Mouse (Mus musculus) midbrain, embryonic 10.5 days (tissue): ENCODE results near the gene Ccl25. TPM values are rescaled to one million over a fixed set of nuclear protein-coding genes. Genes with fewer than 3 reads are reported as not detected.

Source experiments
- DNase-seq: peaks from one replicate; pipeline ENCODE4 v3.0.0-alpha.2; 2017; ENCODE audit warnings: low spot score
- H3K27ac ChIP-seq: fragments of 300-500 bp; sonication (generic); replicated peaks from 2 replicates; pipeline ENCODE4 v1.5.1; 2016; ENCODE audit warnings: mild to moderate bottlenecking
- H3K27me3 ChIP-seq: fragments of 300-500 bp; sonication (generic); 2 replicates; pipeline ENCODE4 v1.6.1; 2016; ENCODE audit warnings: low read depth, mild to moderate bottlenecking; ENCODE audit not compliant: poor library complexity, severe bottlenecking
- H3K36me3 ChIP-seq: fragments of 300-500 bp; sonication (generic); 2 replicates; pipeline ENCODE4 v1.6.1; 2016; ENCODE audit warnings: mild to moderate bottlenecking, moderate library complexity
- H3K4me1 ChIP-seq: fragments of 300-500 bp; sonication (generic); 2 replicates; pipeline ENCODE4 v1.6.1; 2016
- H3K4me3 ChIP-seq: fragments of 300-500 bp; sonication (generic); 2 replicates; pipeline ENCODE4 v1.5.1; 2016; ENCODE audit warnings: mild to moderate bottlenecking, moderate library complexity
- H3K9me3 ChIP-seq: fragments of 300-500 bp; sonication (generic); replicated peaks from 2 replicates; pipeline ENCODE4 v1.6.1; 2016; ENCODE audit warnings: mild to moderate bottlenecking
- WGBS: fragments of 180-500 bp; shearing (Covaris S2); methylation state at CpG from one replicate; pipeline ENCODE4 v1.1.7; 2016; 5-methylcytosine and 5-hydroxymethylcytosine counted together
- polyA plus RNA-seq: library from polyadenylated mRNA; unstranded; fragments of >200 nt; fragmentation: Nextera tagmentation; extraction: Ambion mirVana; gene quantifications from 2 replicates; pipeline ENCODE4 v1.2.1, GENCODE M21; 2016

Gene Ccl25
- polyA plus RNA-seq, 1 experiment from 2014 or later: 23.2 TPM

DNA sequence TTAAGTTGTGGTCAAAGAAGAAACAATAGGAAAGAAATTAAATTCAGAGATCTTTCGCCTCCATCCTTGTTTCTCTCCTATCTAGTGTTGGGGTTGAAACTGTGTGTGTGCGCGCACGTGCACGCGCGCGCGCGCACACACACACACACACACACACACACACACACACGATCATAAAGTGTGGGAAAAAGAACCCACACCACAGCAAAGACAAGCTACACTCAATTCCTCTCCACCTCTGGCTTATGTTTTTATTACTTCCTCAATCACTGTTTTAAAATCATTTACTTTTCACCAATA lies 5.5 kb upstream of the Ccl25 start:
- no peak overlapping the region for H3K27ac ChIP-seq
- H3K36me3 ChIP-seq: peaks cover 57% of the 10 kb centered on the region
- H3K4me3 ChIP-seq: no peak overlapping the region
- peaks cover 19% of the 10 kb centered on the region for H3K4me1 ChIP-seq
- 98% methylated on average over 11 of the region's 11 CpGs for WGBS
- DNase-seq: no peak
- H3K9me3 ChIP-seq: no peaks in the 10 kb centered on the region
- H3K27me3 ChIP-seq: no peaks in the 10 kb centered on the region

DNA sequence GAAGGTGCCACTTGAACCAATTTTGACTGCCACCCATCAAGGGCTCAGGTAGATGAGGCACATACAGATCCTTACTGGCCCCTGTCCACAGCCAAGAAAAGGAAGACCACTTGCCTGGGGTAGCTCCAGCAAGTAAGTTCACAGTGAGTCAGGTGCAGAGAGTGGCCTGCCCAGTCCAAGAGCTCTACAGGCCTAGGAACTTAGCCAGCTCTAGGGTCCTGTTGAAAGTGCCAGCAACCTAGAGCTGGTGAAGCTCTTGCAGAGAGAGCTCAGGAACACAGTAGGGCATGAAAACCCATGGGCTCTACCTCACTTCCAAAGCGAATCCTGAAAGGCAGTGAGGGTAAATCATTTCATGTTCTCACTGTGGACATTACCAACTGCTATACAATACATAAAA lies 4.6 kb upstream of the Ccl25 start:
- Histone ChIP-seq H3K27me3 (no peaks in the 10 kb centered on the region), H3K9me3 (no peaks in the 10 kb centered on the region), H3K4me3 (no peak overlapping the region), H3K27ac (no peak overlapping the region), H3K36me3 (peaks cover 57% of the 10 kb centered on the region), H3K4me1 (peaks cover 19% of the 10 kb centered on the region)
- WGBS: 94% methylated on average over 1 of the region's 1 CpGs
- DNase-seq: no peak

DNA sequence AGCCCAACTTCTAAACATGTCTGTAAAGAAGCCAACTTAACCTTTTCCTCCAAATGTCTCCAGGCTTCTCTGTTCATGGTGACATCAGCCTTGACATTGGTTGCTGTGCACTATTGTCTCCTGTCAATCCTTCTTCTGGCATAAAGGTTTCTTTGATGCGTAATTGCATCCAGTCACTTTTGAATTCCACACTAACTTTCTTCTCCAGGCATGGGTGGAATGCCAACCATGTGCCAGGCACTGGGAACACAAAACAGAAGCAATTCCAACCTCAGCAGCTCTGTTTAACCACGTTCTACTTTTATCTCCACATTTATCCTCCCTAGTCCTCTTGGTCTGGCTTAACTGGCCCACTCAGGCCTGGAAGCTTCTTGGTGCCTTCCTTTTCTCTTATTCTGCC lies 4.0 kb upstream of the Ccl25 start:
- WGBS: 95% methylated on average over 2 of the region's 2 CpGs
- Histone ChIP-seq H3K27ac (no peak overlapping the region), H3K27me3 (no peaks in the 10 kb centered on the region), H3K4me3 (no peak overlapping the region), H3K4me1 (peaks cover 24% of the 10 kb centered on the region), H3K9me3 (no peaks in the 10 kb centered on the region), H3K36me3 (peaks cover 55% of the 10 kb centered on the region)
- DNase-seq: no peak

DNA sequence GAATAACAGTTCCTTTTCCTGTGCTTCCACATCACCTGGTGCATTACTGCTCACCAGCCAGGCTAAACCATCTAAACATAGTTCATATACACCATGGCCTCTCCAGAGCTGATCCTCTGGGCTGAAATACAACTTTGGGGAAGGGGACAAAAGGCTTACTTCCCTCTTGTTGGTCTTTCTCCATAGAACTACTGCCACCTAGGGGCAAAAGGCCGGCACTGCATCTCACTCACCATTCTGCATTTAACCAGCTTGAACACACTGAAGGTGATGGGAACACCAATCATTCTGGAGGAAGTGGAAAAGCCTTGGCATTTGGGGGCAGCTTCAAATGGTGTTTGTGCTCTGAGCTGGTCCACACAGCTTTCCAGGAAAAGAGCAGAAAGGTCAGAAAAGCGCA lies 2.5 kb upstream of the Ccl25 start:
- peaks cover 66% of the 10 kb centered on the region for H3K36me3 ChIP-seq
- H3K4me1 ChIP-seq: peaks cover 29% of the 10 kb centered on the region
- WGBS: 30% methylated on average over 2 of the region's 2 CpGs
- H3K27me3 ChIP-seq: no peaks in the 10 kb centered on the region
- H3K27ac ChIP-seq: no peak overlapping the region
- DNase-seq: peak; percentile 86
- peak overlapping the region; percentile 82 for H3K4me3 ChIP-seq
- no peaks in the 10 kb centered on the region for H3K9me3 ChIP-seq

DNA sequence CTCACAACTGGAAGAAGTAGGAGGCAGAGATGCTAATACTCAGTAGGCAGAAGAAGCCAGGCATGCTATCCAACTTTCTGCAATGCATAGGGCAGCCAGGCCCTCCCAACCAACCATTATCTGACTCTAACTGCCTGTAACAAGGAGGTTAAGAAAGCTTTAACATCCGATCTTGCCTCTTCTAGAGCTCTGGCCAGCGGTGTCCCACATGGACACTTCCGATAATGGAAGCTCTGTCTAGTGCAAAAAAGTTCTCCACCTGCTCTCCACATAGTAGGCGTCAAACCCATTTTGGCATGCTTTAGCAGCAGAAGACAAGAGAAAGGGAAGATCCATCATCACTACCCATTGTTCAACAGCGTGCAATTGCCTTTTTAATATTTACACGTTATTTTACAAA lies 1.1 kb upstream of the Ccl25 start:
- Histone ChIP-seq H3K4me3 (peak overlapping the region; percentile 82), H3K27me3 (no peaks in the 10 kb centered on the region), H3K9me3 (no peaks in the 10 kb centered on the region), H3K36me3 (peaks cover 71% of the 10 kb centered on the region), H3K27ac (peak overlapping the region; percentile 99), H3K4me1 (peaks cover 29% of the 10 kb centered on the region)
- peak; percentile 17 for DNase-seq
- WGBS: 14% methylated on average over 6 of the region's 6 CpGs

DNA sequence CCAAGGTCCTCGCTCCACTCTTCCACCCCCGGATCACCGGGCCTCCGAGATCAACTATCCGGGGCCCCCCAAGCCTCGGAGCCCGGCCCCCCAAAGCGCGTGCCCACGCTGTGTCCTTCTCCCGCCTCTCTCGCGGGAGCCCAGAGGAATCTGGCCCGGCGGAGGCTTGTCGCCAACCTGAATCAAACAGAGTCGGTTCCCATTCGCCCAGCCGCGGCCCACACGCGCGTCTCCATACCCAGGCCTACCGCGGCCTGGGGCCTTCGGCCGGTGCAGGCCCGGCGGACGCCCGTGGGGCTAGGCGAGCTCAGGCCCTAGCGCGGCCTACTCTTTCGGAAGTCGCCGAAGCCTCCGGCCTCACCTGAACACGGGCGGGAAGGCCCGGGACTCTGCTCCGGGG lies 485 bp upstream of the Ccl25 start:
- Histone ChIP-seq H3K4me1 (peaks cover 29% of the 10 kb centered on the region), H3K27me3 (no peaks in the 10 kb centered on the region), H3K36me3 (peaks cover 71% of the 10 kb centered on the region), H3K4me3 (peak overlapping the region; percentile 82), H3K9me3 (no peaks in the 10 kb centered on the region), H3K27ac (peak overlapping the region; percentile 99)
- 0% methylated on average over 42 of the region's 42 CpGs for WGBS
- DNase-seq: no peak

GRCm38 (mm10) chr8:4325751-4326036 lies 684 bp downstream of the Ccl25 start:
- H3K4me3 ChIP-seq: peak overlapping the region; percentile 82
- no peaks in the 10 kb centered on the region for H3K27me3 ChIP-seq
- H3K9me3 ChIP-seq: no peaks in the 10 kb centered on the region
- no peak for DNase-seq
- H3K4me1 ChIP-seq: peaks cover 29% of the 10 kb centered on the region
- peaks cover 71% of the 10 kb centered on the region for H3K36me3 ChIP-seq
- 50% methylated on average over 7 of the region's 7 CpGs for WGBS
- peak overlapping the region; percentile 99 for H3K27ac ChIP-seq

DNA sequence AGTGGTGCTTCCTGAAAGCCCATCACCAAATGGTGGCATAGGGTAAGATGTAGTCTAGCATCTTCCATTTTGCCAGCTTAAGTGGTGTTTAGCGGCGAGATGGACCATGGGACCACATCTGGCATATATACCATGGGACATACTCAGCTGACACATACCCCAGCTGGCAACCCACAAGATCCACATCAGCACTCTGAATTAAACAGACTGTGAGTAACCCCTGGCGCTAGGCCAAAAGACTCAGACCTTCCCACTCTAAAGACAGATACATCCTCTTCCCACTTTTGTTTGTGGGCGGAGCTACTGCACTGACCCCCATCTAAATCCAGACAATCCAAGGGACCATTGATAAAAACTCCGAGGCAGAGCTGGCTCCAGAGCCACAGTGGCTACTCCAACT lies 4.0 kb downstream of the Ccl25 start:
- DNase-seq: no peak
- H3K4me1 ChIP-seq: peaks cover 10% of the 10 kb centered on the region
- H3K36me3 ChIP-seq: peaks cover 76% of the 10 kb centered on the region

DNA sequence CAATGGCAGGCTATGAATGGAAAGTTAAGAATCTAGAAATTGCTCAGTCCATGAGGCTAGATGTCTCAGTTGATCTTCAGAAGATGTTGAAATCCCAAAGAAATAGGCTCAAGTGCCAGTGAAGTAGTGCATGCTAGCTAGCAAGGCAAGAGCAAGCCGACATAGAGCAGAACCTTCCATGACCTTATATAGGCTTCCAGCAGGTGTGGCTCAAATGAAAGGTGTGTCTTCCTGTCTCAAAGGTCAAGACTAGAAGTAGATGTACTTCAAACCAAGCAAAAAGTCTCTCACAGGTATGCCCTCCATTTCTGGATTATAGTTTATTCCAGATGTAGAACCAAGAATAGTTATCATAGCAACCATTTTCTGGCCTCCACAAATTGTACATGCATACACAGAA lies 9.0 kb downstream of the Ccl25 start:
- no peak overlapping the region for H3K27ac ChIP-seq
- no peaks in the 10 kb centered on the region for H3K4me1 ChIP-seq
- peaks cover 98% of the 10 kb centered on the region for H3K36me3 ChIP-seq
- 92% methylated on average over 1 of the region's 1 CpGs for WGBS
- DNase-seq: no peak
- H3K9me3 ChIP-seq: no peaks in the 10 kb centered on the region
- no peak overlapping the region for H3K4me3 ChIP-seq
- no peaks in the 10 kb centered on the region for H3K27me3 ChIP-seq

More for the DNA sequence above, 4.0 kb downstream of the Ccl25 start:
- WGBS: 96% methylated on average over 5 of the region's 5 CpGs
- H3K27ac ChIP-seq: no peak overlapping the region
- H3K4me3 ChIP-seq: no peak overlapping the region
- no peaks in the 10 kb centered on the region for H3K9me3 ChIP-seq
- H3K27me3 ChIP-seq: no peaks in the 10 kb centered on the region

- no peaks in the 10 kb centered on the region for H3K27me3 ChIP-seq
- DNase-seq: no peak
- H3K36me3 ChIP-seq: peaks cover 89% of the 10 kb centered on the region
- no peak overlapping the region for H3K4me3 ChIP-seq
- no peaks in the 10 kb centered on the region for H3K4me1 ChIP-seq
- H3K27ac ChIP-seq: no peak overlapping the region
- 94% methylated on average over 2 of the region's 2 CpGs for WGBS
- no peaks in the 10 kb centered on the region for H3K9me3 ChIP-seq
Observed at GRCm38 (mm10) chr8:4335678-4336077, 10.7 kb downstream of the Ccl25 start.

DNA sequence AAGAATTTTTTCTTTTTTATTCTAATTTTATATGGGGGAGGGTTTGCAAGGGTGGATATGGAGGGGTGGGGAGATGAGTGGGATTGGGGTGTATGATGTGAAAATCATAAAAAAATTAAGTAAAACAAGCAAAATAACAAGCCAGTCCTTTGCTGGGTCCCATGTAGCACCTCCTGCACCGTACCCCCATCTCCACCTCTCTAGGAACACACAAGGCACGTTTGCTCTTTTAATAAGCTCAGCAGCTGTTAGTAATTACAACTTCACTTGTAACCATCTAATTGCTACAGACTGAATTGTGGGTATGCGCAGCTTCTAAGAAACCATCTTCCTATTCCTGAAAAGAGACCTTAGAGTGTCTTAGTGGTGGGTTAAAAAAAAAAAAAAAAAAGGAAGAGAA lies 15.2 kb downstream of the Ccl25 start:
- DNase-seq: no peak
- Histone ChIP-seq H3K4me3 (no peak overlapping the region), H3K36me3 (peaks cover 46% of the 10 kb centered on the region)

DNA sequence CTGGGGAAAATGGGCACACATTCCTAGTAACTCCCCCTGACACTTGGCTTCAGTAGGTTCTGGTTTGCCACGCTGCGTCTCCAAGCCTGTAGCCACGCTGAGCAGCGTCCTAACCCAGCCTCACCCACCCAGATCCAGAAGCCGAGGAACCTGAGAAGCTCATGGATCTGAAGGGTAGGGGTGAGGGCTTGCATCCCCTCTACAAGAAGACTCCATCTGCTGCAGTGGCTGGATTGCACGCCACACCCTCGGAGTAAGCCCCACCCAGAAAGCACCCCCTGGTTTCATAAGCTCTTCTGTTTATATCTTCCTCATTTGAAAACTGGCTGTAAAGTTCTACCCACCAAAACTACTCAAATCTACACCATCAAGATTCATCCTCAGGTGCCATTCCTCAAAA lies 22.7 kb downstream of the Ccl25 start:
- Histone ChIP-seq H3K27me3 (no peaks in the 10 kb centered on the region), H3K4me1 (peaks cover 3% of the 10 kb centered on the region; the same call in 1 of the 2 replicates), H3K4me3 (no peak overlapping the region), H3K27ac (no peak overlapping the region), H3K36me3 (no peaks in the 10 kb centered on the region), H3K9me3 (no peaks in the 10 kb centered on the region)
- 68% methylated on average over 7 of the region's 7 CpGs for WGBS
- DNase-seq: no peak

More for the DNA sequence above, 15.2 kb downstream of the Ccl25 start:
- no peaks in the 10 kb centered on the region for H3K4me1 ChIP-seq
- no peak overlapping the region for H3K27ac ChIP-seq
- no peaks in the 10 kb centered on the region for H3K27me3 ChIP-seq
- WGBS: 93% methylated on average over 3 of the region's 3 CpGs
- H3K9me3 ChIP-seq: no peaks in the 10 kb centered on the region

DNA sequence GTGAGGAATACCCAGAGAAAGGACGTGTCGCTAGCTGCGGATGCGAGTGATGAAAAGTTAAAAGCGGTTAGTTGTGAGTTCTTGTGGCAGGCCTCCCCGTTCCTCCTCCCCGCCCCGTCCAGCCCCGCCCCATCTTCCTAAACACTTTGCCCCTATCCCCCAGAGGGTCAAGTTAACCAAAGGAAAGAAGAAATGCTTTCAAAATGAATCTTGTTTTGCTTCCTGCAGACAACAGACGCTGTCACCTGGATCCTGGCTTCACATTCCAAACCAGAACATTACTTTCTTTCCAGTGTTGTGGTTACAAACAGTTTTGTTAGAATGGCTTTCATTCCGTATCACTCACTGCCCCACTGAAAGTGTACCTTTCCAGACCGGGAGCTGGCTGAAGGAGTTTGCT lies 23.3 kb downstream of the Ccl25 start:
- WGBS: 42% methylated on average over 12 of the region's 12 CpGs
- H3K4me3 ChIP-seq: no peak overlapping the region

GRCm38 (mm10) chr8:4349335-4349734 lies 24.3 kb downstream of the Ccl25 start:
- Histone ChIP-seq H3K27ac (no peak overlapping the region), H3K4me1 (peaks cover 3% of the 10 kb centered on the region; the same call in 1 of the 2 replicates), H3K9me3 (no peaks in the 10 kb centered on the region), H3K27me3 (no peaks in the 10 kb centered on the region), H3K36me3 (no peaks in the 10 kb centered on the region), H3K4me3 (no peak overlapping the region)
- no peak for DNase-seq
- WGBS: 79% methylated on average over 1 of the region's 1 CpGs

More for the DNA sequence above, 23.3 kb downstream of the Ccl25 start:
- Histone ChIP-seq H3K36me3 (no peaks in the 10 kb centered on the region), H3K27me3 (no peaks in the 10 kb centered on the region), H3K27ac (no peak overlapping the region), H3K9me3 (no peaks in the 10 kb centered on the region), H3K4me1 (peaks cover 3% of the 10 kb centered on the region; the same call in 1 of the 2 replicates)
- no peak for DNase-seq
